Mouse (Mus musculus): ENCODE data around the gene Gas2l2. TPM values are rescaled to one million over a fixed set of nuclear protein-coding genes. Genes with fewer than 3 reads are reported as not detected.

The Gas2l2 gene
- 0.20 TPM in 1 of 2 replicates, not detected in the other for polyA plus RNA-seq (2016; fragmentation: Nextera tagmentation; extraction: Ambion mirVana)

DNA sequence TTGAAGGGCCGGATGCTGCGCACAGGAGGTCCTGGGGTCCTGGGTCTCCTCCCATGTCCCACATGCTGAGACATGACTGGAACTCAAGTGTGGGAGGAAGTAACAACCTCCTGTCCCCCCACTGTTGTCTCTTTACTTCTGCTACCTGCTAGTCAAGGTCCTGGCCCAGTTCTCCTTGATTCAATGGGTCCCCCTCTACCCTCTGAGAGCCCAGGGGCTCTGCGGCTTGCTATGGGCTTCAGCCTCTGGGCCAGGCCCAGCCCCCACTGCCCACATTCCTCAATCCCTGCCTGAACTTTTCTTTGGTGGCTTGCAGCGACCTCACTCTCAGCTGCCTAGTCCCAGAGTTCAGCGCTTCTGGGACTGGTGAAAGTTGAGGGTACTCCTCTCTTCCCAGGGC is at the start of gene Gas2l2:
TSS of gene Gas2l2 (minus strand) at position 101 of the 400 bp plus-strand sequence.
- Histone ChIP-seq H3K27ac (no peak within 1 kb of the TSS), H3K27me3 (replicated peaks) (peaks cover 42% of the 10 kb centered on the region), H3K4me1 (no peaks in the 10 kb centered on the region), H3K9me3 (no peaks in the 10 kb centered on the region), H3K4me3 (no peak within 1 kb of the TSS), H3K36me3 (no peaks in the 10 kb centered on the region), H3K9ac (no peak within 1 kb of the TSS), H3K4me2 (replicated peaks) (no peak within 1 kb of the TSS)
- WGBS = 69% methylated on average over 5 of the region's 5 CpGs
- no peak for ATAC-seq (ENCODE audit: low FRiP score, low read depth)

DNA sequence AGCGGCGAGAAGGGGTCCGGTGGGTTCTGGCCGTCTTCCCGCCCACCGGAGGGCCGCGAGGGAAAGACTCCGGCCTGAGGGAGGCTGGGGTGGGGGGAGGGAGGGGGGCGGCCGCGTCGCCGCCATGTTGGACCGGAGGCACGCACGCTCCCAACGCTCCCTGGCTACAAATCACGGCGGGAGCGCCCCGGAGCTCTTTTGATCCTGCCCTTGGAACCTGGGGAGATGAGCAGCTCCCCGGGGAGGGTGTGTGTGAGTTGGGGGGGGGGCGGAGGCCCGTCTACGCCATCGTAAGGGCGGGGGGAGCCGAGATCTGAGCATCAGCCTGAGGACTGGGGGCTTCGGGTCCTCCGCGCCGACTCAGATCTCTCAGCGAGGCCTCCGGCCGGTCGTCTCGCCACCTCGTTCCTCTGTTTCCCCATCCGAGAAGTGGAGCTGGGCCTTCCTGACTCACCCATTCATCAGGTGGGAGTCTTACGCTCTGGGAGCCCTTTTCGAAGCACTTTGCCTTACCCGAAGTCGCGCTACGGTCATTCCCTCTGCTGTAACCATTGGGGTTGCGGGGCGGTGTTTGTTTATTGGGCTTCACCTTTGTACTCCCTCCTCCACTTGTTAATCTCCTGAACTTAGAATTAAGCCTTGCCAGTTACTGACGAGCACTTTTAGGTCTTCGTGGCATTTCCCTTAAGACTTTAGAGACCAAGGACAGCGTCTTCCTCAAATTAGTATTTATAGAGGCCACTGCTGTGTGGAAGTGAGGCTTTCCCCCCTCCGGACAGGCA is 44.2 kb upstream of the Gas2l2 start:
- under 1% methylated on average over 51 of the region's 52 CpGs for WGBS
- peak; percentile 90 for ATAC-seq (ENCODE audit: low FRiP score, low read depth)
- H3K4me3 ChIP-seq = peak overlapping the region; percentile 89

DNA sequence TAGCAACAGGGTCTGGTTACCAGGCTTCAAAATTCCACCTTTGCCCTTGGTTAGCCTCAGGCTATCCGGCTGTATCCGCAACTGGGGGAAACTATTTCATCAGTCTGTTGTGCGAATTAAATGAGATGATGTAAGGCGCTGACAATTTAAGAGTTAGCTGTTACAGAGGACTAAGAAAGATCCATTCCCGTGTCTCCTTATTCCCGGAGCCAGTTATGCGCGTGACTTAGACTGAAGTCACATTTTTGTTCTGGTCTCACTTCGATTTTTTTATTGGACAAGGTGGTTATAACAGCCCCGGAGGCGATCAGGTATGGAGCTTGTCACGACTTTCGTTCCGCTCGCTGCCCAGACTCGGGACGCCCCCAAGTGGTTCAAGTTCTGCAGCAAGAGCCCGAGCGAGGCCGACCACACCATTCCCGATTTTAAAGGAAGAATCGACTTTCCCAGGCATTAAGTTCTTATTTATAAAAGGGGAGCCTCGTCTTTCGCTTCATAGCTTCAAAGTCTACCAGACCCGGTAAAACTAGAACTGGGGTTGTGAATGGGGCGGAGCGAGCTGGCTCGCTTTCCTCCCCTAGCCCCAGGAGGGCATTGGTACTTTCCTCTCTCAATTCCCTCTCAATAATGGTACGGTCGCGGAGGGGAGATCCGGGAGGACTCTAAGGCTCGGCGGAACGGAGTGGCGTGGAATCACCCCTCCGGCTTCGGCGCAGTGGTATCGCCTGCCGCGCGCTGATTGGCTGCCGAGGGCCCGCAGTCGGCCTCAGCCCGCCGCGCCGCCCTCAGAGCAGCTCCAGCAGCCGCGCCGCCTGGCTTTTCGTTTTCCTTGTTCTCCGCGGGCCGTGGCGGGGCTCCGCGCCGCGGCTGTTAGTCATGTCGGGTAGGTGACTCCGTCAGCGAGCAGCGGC is 43.3 kb upstream of the Gas2l2 start, which contains the start of gene Taf15:
TSS of gene Taf15 (plus strand) at position 763 of the 911 bp plus-strand sequence.
- H3K9me3 ChIP-seq = no peaks in the 10 kb centered on the region
- peak within 1 kb of the TSS; percentile 93 for H3K9ac ChIP-seq
- ATAC-seq (ENCODE audit: low FRiP score, low read depth) = peak; percentile 98
- H3K4me2 ChIP-seq (replicated peaks) = peak within 1 kb of the TSS; percentile 89
- no peaks in the 10 kb centered on the region for H3K27me3 ChIP-seq (replicated peaks)
- peak within 1 kb of the TSS; percentile 89 for H3K4me3 ChIP-seq
- H3K27ac ChIP-seq = peak within 1 kb of the TSS; percentile 96
- under 1% methylated on average over 66 of the region's 66 CpGs for WGBS
- H3K4me1 ChIP-seq = peaks cover 10% of the 10 kb centered on the region
- H3K36me3 ChIP-seq = peaks cover 5% of the 10 kb centered on the region; the same call in 1 of the 2 replicates

More for the DNA sequence above, 44.2 kb upstream of the Gas2l2 start:
- Histone ChIP-seq H3K27me3 (replicated peaks) (no peaks in the 10 kb centered on the region), H3K9ac (peak overlapping the region; percentile 93), H3K9me3 (no peaks in the 10 kb centered on the region), H3K36me3 (peaks cover 11% of the 10 kb centered on the region; the same call in 1 of the 2 replicates), H3K4me2 (replicated peaks) (peak overlapping the region; percentile 89), H3K4me1 (peaks cover 10% of the 10 kb centered on the region), H3K27ac (peak overlapping the region; percentile 96)

DNA sequence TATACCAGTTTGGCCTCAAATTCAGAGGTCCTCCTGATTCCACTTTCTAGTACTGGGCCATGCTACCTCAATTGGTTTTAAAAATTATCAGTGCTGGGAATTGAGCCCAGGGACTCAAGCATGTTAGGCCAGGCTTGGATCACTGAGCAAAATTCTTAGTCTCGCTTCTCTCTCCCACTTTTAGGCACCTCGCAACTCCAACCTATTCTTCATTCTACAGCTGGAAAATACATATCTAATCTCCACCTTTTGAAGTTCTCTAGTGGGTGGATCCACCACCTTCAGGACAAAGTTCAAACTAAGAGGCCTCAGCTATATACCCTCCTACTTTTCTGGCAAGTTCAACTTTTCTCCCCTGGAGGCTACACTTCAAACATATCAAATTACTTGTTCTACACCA is 42.5 kb upstream of the Gas2l2 start:
- WGBS = 81% methylated on average over 2 of the region's 2 CpGs
- Histone ChIP-seq H3K4me2 (replicated peaks) (peak overlapping the region; percentile 89; the same call in 1 of the 2 replicates), H3K36me3 (peaks cover 4% of the 10 kb centered on the region; the same call in 1 of the 2 replicates), H3K4me1 (peaks cover 10% of the 10 kb centered on the region), H3K27me3 (replicated peaks) (no peaks in the 10 kb centered on the region), H3K9me3 (no peaks in the 10 kb centered on the region), H3K9ac (no peak overlapping the region), H3K27ac (no peak overlapping the region), H3K4me3 (no peak overlapping the region)
- no peak for ATAC-seq (ENCODE audit: low FRiP score, low read depth)

DNA sequence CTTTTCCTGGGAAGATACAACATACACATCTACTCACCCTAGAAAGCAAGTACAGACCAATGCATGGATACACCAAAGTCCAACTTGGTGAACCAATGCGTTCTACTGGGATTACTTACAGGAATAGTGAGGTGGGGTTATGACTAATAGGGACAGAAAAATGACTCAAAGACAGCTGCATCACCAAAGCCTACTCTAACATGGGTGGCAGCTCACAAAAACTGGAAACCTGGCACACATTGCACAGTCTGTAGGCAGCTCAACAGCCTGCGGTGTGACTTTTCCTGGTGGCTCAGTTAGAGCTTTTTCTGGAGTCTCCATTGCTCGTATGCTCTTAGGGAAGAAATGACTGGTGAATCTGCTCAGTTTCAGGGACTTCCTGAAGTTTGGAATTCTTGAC is 39.5 kb upstream of the Gas2l2 start:
- 93% methylated on average over 3 of the region's 3 CpGs for WGBS
- Histone ChIP-seq H3K9ac (no peak overlapping the region), H3K27me3 (replicated peaks) (peaks cover 15% of the 10 kb centered on the region), H3K9me3 (no peaks in the 10 kb centered on the region), H3K4me2 (replicated peaks) (no peak overlapping the region), H3K36me3 (no peaks in the 10 kb centered on the region), H3K27ac (no peak overlapping the region), H3K4me3 (no peak overlapping the region), H3K4me1 (peaks cover under 1% of the 10 kb centered on the region; the same call in 1 of the 2 replicates)
- ATAC-seq (ENCODE audit: low FRiP score, low read depth) = no peak

DNA sequence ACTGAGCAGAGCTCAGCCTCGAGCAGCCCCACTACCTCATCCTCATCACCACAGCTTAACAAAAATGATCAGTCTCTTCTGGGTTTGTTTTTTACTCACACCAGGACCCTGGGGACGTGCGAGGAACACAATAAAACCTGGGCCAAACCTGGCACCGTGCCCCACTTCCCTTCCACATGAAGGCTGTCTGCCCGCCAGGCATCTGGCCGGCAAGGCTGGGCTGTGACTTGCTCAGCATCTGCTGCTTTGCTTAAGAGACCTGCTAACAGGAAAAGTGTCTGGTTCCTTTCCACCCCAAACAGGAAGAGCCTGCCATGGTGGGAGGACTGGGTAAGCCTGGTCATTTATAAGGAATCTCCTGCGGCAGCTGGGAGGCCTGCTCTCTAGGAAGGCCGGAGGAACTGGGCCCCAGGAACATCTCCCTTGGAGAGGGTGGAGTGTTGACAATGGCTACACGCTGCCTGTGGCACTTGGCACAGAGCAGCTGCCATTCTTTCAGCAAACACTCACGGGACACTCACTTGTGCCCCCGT is 37.9 kb upstream of the Gas2l2 start:
- Histone ChIP-seq H3K27ac (no peak overlapping the region), H3K4me2 (replicated peaks) (no peak overlapping the region), H3K27me3 (replicated peaks) (peaks cover 30% of the 10 kb centered on the region), H3K9ac (no peak overlapping the region), H3K36me3 (no peaks in the 10 kb centered on the region), H3K4me3 (no peak overlapping the region), H3K4me1 (peaks cover 10% of the 10 kb centered on the region), H3K9me3 (no peaks in the 10 kb centered on the region)
- no peak for ATAC-seq (ENCODE audit: low FRiP score, low read depth)
- 65% methylated on average over 11 of the region's 11 CpGs for WGBS

DNA sequence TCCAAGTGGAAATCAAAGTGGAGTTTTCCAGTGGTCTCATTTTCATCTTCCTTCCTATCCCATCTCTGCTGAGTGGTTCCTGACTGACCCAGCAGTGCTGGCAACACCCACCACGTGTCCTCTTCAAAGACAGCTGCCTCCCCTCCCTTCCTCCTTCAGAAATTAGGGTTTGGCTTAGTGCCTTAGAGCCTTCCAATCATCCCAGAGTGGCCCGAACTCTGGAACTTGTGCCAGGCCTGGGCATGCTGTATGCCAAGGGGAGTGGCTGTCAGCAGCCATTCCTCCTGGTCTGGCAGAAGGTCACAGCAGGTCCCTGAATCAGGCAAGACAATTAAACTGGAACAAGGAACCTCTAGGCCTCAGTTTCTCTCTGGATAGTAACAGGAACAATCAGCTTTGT is 36.7 kb upstream of the Gas2l2 start:
- H3K9ac ChIP-seq = no peak overlapping the region
- no peaks in the 10 kb centered on the region for H3K36me3 ChIP-seq
- no peaks in the 10 kb centered on the region for H3K9me3 ChIP-seq
- H3K4me3 ChIP-seq = no peak overlapping the region
- H3K4me1 ChIP-seq = peaks cover 10% of the 10 kb centered on the region
- no peak overlapping the region for H3K4me2 ChIP-seq (replicated peaks)
- ATAC-seq (ENCODE audit: low FRiP score, low read depth) = no peak
- H3K27me3 ChIP-seq (replicated peaks) = peaks cover 39% of the 10 kb centered on the region
- H3K27ac ChIP-seq = no peak overlapping the region
- WGBS = 22% methylated on average over 2 of the region's 2 CpGs

DNA sequence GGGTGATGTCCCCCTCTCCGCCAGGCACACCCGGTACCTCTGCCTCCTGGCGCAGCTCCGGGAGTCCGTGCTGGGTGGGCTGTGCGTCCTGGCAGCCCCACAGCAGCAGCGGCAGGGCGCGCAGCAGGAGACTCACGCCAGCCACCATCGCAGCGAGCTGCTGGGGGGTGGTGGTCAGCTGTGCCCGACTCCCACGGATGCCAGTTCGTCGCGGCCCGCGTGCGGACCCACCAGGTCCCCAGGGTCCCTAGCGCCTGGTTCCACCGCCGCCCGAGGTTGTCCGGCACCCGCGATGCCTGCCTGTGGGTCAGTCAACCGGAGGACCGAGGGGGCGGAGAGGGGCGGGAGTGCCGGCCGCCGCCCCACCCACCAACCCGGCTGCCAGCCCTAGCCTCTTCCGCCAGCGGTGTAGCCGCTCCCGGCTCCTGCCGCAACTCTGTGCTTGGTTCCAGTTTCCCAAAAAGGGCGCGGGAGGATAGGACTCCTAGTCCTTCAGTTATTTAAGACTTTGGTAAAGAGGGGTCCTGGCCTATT is 33.5 kb upstream of the Gas2l2 start, which contains the start of gene Mmp28:
TSS of gene Mmp28 (minus strand) at position 361 of the 534 bp plus-strand sequence.
- Histone ChIP-seq H3K36me3 (no peaks in the 10 kb centered on the region), H3K4me1 (peaks cover 14% of the 10 kb centered on the region), H3K27me3 (replicated peaks) (peaks cover 46% of the 10 kb centered on the region), H3K27ac (no peak within 1 kb of the TSS), H3K4me2 (replicated peaks) (peak within 1 kb of the TSS; percentile 98), H3K9me3 (no peaks in the 10 kb centered on the region), H3K4me3 (peak within 1 kb of the TSS; percentile 60), H3K9ac (peak within 1 kb of the TSS; percentile 72)
- ATAC-seq (ENCODE audit: low FRiP score, low read depth) = no peak
- under 1% methylated on average over 39 of the region's 42 CpGs for WGBS

DNA sequence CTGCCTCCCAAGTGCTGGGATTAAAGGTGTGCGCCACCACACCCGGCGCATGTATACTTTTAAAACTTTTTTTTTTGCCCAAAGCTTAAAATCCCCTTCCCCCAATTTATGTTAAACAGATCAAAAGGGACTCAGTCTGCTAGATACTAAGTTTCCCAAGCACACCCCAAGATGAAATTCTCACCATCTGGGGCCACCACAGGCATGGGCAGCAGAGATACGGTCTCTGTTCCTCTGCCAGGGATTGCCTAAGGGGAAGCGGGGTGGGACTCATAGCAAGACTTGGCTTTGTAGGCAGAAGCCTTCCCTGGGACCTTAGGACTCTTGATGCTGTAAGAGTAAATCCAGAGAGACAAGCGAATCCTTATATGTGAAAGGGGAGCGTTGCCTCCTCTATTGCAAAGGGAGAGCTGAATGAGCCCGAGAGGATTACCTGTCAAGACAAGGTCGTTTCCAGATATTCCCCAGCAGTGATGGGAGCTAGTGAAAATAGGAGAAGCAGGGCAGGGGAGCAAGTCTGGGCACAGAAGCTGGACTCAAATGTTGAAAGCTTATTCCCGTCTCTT is 32.3 kb upstream of the Gas2l2 start:
- H3K36me3 ChIP-seq = no peaks in the 10 kb centered on the region
- H3K27ac ChIP-seq = no peak overlapping the region
- no peaks in the 10 kb centered on the region for H3K9me3 ChIP-seq
- ATAC-seq (ENCODE audit: low FRiP score, low read depth) = no peak
- H3K4me3 ChIP-seq = no peak overlapping the region
- 0 out of 2 replicates have a peak overlapping the region, but pooled peaks have one; percentile 98 for H3K4me2 ChIP-seq (replicated peaks)
- 73% methylated on average over 10 of the region's 10 CpGs for WGBS
- peaks cover 46% of the 10 kb centered on the region for H3K27me3 ChIP-seq (replicated peaks)
- peaks cover 14% of the 10 kb centered on the region for H3K4me1 ChIP-seq
- no peak overlapping the region for H3K9ac ChIP-seq

DNA sequence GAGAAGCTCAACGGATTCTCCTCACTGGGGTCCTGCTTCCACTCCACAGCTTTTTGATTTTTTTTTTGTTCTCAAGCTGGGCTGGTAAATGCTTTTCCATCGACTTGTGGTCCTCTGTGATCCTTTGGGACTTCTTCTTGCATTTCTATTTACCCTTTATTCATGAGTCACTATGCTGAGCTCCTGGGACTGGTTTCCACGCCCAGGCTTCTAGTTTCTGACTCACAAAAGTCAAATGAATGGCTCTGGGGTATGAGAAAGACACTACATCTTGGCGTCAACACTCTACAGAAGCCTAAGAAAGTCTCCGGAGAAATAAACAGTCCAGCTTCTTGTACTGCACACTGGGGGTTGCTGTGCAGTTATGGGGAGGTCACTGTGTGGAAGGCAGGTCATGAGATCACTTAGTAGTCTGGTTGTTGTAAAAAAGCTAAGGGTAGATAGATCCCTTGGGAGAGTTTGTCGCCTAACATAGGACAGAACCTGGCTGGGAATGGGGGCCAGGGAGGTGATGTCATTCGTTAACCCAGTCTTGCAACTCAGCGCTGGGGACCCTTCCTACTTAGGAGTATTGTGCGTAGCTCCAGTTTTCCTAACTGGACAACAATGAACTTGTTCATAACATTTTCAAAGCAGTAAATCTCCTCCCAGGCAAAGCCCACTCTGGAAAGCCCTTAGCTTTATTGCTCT is 28.8 kb upstream of the Gas2l2 start:
- Histone ChIP-seq H3K9me3 (no peaks in the 10 kb centered on the region), H3K27ac (no peak overlapping the region), H3K4me2 (replicated peaks) (no peak overlapping the region), H3K9ac (no peak overlapping the region), H3K27me3 (replicated peaks) (peaks cover 24% of the 10 kb centered on the region), H3K36me3 (no peaks in the 10 kb centered on the region), H3K4me1 (peaks cover 12% of the 10 kb centered on the region), H3K4me3 (no peak overlapping the region)
- 63% methylated on average over 9 of the region's 9 CpGs for WGBS
- no peak for ATAC-seq (ENCODE audit: low FRiP score, low read depth)

DNA sequence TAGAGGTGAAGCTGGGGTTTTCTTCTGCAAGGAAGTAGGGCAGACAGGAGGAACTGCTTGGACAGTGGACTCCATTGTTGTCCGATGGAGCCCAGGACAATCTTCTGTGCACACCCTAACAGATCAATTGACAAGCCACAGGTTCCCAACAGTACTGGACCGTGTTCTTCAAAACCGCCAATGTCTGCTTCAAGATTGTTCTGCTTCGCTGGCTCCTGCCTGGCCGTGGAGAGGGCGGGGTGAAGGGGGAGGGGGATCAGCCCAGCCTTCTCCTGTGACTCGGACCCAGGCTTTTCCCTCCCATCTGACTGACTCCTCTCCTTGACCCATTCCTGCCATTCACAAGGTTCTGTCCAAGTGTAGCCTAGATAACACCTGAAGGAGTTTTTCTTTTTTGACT is 28.0 kb upstream of the Gas2l2 start:
- no peak for ATAC-seq (ENCODE audit: low FRiP score, low read depth)
- Histone ChIP-seq H3K9me3 (no peaks in the 10 kb centered on the region), H3K4me3 (no peak overlapping the region), H3K9ac (no peak overlapping the region), H3K36me3 (no peaks in the 10 kb centered on the region), H3K4me1 (peaks cover 4% of the 10 kb centered on the region; the same call in 1 of the 2 replicates), H3K4me2 (replicated peaks) (no peak overlapping the region), H3K27ac (no peak overlapping the region), H3K27me3 (replicated peaks) (peaks cover 16% of the 10 kb centered on the region)
- WGBS = 32% methylated on average over 7 of the region's 7 CpGs

Data from neural tube, embryonic 12.5 days (tissue).